28 mouse cellular contexts compared by ENCODE assay signal in genomic region chr4:89527326-89527725, GRCm38 (mm10).
DNase-seq lines count a peak whose midpoint lies in the region; ATAC-seq and TF ChIP-seq lines count a peak whose summit lies in the region.
"Had no signal": no experiment of that assay in that cellular context is flagged by ENCODE, and none has a peak within 500 bp of the region (broad histone marks: within the 10 kb centered on the region; RNA-seq: fewer than 3 reads in every experiment).

No protein-coding gene starts in this region.

- no peak for TF ChIP-seq RAD21 in CH12.LX (IDR thresholded peaks at IDR 0.05; ENCODE audit: low read depth, low read length)

- no peak overlapping the region for H3K9ac ChIP-seq in lung, embryonic 16.5 days (ENCODE audit: low read length)
- peak overlapping the region; percentile 29; the same call in 1 of the 2 replicates for H3K9ac ChIP-seq in CH12.LX (ENCODE audit: insufficient read depth, low read depth)
- H3K9ac ChIP-seq in stomach, postnatal 0 days (ENCODE audit: low read length), result no peak overlapping the region
- H3K9ac ChIP-seq: embryonic facial prominence, embryonic 13.5 days; forebrain, embryonic 12.5 days; forebrain, embryonic 15.5 days; heart, embryonic 12.5 days; heart, embryonic 15.5 days; hindbrain, embryonic 13.5 days had no signal

- no peak for TF ChIP-seq POLR2A in CH12.LX (IDR thresholded peaks at IDR 0.05; ENCODE audit: low read depth, low read length)

- TF ChIP-seq EP300 in CH12.LX (IDR thresholded peaks at IDR 0.05; ENCODE audit: low read length), result no peak
- no peak for TF ChIP-seq EP300 in stomach, postnatal 0 days (optimal IDR thresholded peaks at IDR 0.05)

- ATAC-seq in lung, embryonic 16.5 days (ENCODE audit: low read depth), result 0 out of 2 replicates have a peak, but pooled peaks have one; percentile 28
- ATAC-seq in stomach, postnatal 0 days (ENCODE audit: low FRiP score, low TSS enrichment), result no peak
- no peak for ATAC-seq in inflammation-experienced regulatory T-cells, adult 6 months
- ATAC-seq: CD4-positive, CD25-positive, alpha-beta regulatory T cell, adult 4 months; forebrain, embryonic 15.5 days; hindbrain, embryonic 16.5 days had no signal

- peaks cover 32% of the 10 kb centered on the region for H3K27me3 ChIP-seq in lung, embryonic 16.5 days (ENCODE audit: control insufficient read depth, insufficient read depth, low read depth, low read length)
- no peaks in the 10 kb centered on the region for H3K27me3 ChIP-seq in CH12.LX (replicated peaks)
- peaks cover 3% of the 10 kb centered on the region; the same call in 1 of the 2 replicates for H3K27me3 ChIP-seq in stomach, postnatal 0 days (ENCODE audit: control insufficient read depth, insufficient read depth, low read length)

- 0 out of 2 replicates have a peak, but pooled peaks cover 4% of the 10 kb centered on the region for H3K4me1 ChIP-seq in lung, embryonic 16.5 days (replicated peaks; ENCODE audit: control insufficient read depth, insufficient read depth, low read length)
- H3K4me1 ChIP-seq in CH12.LX (ENCODE audit: control insufficient read depth in 1 of 2, insufficient read depth in 2 of 2), result peaks cover 18 to 80% of the 10 kb centered on the region in 2 experiments
- H3K4me1 ChIP-seq in stomach, postnatal 0 days (replicated peaks; ENCODE audit: control insufficient read depth, insufficient read depth), result no peaks in the 10 kb centered on the region
- H3K4me1 ChIP-seq: hindbrain, embryonic 13.5 days had no signal

- 46% methylated on average over 7 of the region's 7 CpGs for WGBS in lung, embryonic 16.5 days
- WGBS in stomach, postnatal 0 days, result 74% methylated on average over 7 of the region's 7 CpGs

- no peaks in the 10 kb centered on the region for H3K36me3 ChIP-seq in lung, embryonic 16.5 days (ENCODE audit: control insufficient read depth, insufficient read depth, low read length)
- no peaks in the 10 kb centered on the region for H3K36me3 ChIP-seq in CH12.LX (replicated peaks in 1 of 2; ENCODE audit: control insufficient read depth in 1 of 2, insufficient read depth in 1 of 2, low read length in 1 of 2)
- H3K36me3 ChIP-seq in stomach, postnatal 0 days (ENCODE audit: control insufficient read depth, insufficient read depth, low read length), result no peaks in the 10 kb centered on the region
- H3K36me3 ChIP-seq: embryonic facial prominence, embryonic 10.5 days; embryonic facial prominence, embryonic 13.5 days; forebrain, embryonic 12.5 days; forebrain, embryonic 15.5 days; heart, embryonic 12.5 days; heart, embryonic 15.5 days; hindbrain, embryonic 10.5 days; hindbrain, embryonic 13.5 days had no signal

- TF ChIP-seq CTCF in CH12.LX (conservative IDR thresholded peaks at IDR 0.05 in 1 of 2, IDR thresholded peaks at IDR 0.05 in 1 of 2; ENCODE audit: low read depth in 2 of 2, low read length in 2 of 2), result no peak
- no peak for TF ChIP-seq CTCF in stomach, postnatal 0 days (IDR thresholded peaks at IDR 0.05; ENCODE audit: low read depth)

- in situ Hi-C loops in CH12.LX (cut with MboI; ENCODE audit: low pct_ligation_motif_present, low pct_unique_long_range_greater_than_20kb, low sequenced_read_pairs), result loop anchor here (5.0 to 10.0 kb wide), 3 partner anchors 123 to 655 kb away; no protein-coding TSS in a partner anchor

- no peaks in the 10 kb centered on the region for H3K79me2 ChIP-seq in CH12.LX (replicated peaks; ENCODE audit: control insufficient read depth, extremely low read depth, insufficient read depth, poor library complexity, severe bottlenecking)

- dilution Hi-C loops in CH12.LX (cut with MboI; ENCODE audit: extremely low pct_ligation_motif_present, extremely low pct_unique_long_range_greater_than_20kb, low sequenced_read_pairs), result no loop called here

- H3K4me3 ChIP-seq in lung, embryonic 16.5 days (ENCODE audit: low read length), result no peak overlapping the region
- H3K4me3 ChIP-seq in CH12.LX (replicated peaks in 1 of 3; ENCODE audit: low read depth in 2 of 3, low read length in 2 of 3, poor library complexity in 1 of 3), result no peak overlapping the region
- no peak overlapping the region for H3K4me3 ChIP-seq in stomach, postnatal 0 days (ENCODE audit: low read depth, low read length)
- H3K4me3 ChIP-seq: embryonic facial prominence, embryonic 10.5 days; embryonic facial prominence, embryonic 13.5 days; erythroblast, embryonic 14.5 days; forebrain, embryonic 12.5 days; forebrain, embryonic 15.5 days; heart, embryonic 12.5 days; heart, embryonic 15.5 days; hindbrain, embryonic 10.5 days; hindbrain, embryonic 13.5 days had no signal

- no peak overlapping the region for H3K27ac ChIP-seq in lung, embryonic 16.5 days (ENCODE audit: low read length)
- H3K27ac ChIP-seq in CH12.LX (ENCODE audit: insufficient read depth, low read depth), result peak overlapping the region; percentile 60; the same call in 1 of the 2 replicates
- no peak overlapping the region for H3K27ac ChIP-seq in stomach, postnatal 0 days (replicated peaks)
- H3K27ac ChIP-seq: embryonic facial prominence, embryonic 10.5 days; embryonic facial prominence, embryonic 13.5 days; forebrain, embryonic 12.5 days; forebrain, embryonic 15.5 days; heart, embryonic 15.5 days; hindbrain, embryonic 10.5 days; hindbrain, embryonic 13.5 days had no signal

- H3K4me2 ChIP-seq in lung, embryonic 16.5 days (ENCODE audit: low read depth, low read length), result no peak overlapping the region
- H3K4me2 ChIP-seq in CH12.LX (ENCODE audit: insufficient read depth, low read depth, poor library complexity, severe bottlenecking), result peak overlapping the region; percentile 25; the same call in 1 of the 2 replicates
- no peak overlapping the region for H3K4me2 ChIP-seq in stomach, postnatal 0 days (replicated peaks; ENCODE audit: low read depth)
- H3K4me2 ChIP-seq: embryonic facial prominence, embryonic 13.5 days; forebrain, embryonic 12.5 days; forebrain, embryonic 15.5 days; heart, embryonic 12.5 days; heart, embryonic 15.5 days; hindbrain, embryonic 13.5 days had no signal

- DNase-seq in lung, postnatal 14 days, result no peak
- no peak for DNase-seq in CH12.LX (ENCODE audit: extremely low read depth)
- DNase-seq in Muller cell, postnatal 12 days (ENCODE audit: inconsistent ontology term), result peak; percentile 25
- no peak for DNase-seq in stomach, postnatal 0 days (ENCODE audit: low spot score)
- DNase-seq: adrenal gland, adult 2 months; adrenal gland, postnatal 14 days; cerebellum, adult 11 months; cerebellum, adult 2 months; cerebellum, adult 9-11 months; cerebellum, postnatal 25 days; embryo, embryonic 11 days; gastrocnemius, postnatal 10 days; gastrocnemius, postnatal 36 days; heart, postnatal 10 days; heart, postnatal 36 days had no signal

- no peaks in the 10 kb centered on the region for H3K9me3 ChIP-seq in lung, embryonic 16.5 days (ENCODE audit: control insufficient read depth, low read length)
- no peaks in the 10 kb centered on the region for H3K9me3 ChIP-seq in CH12.LX (replicated peaks; ENCODE audit: low read length)
- no peaks in the 10 kb centered on the region for H3K9me3 ChIP-seq in stomach, postnatal 0 days (ENCODE audit: control insufficient read depth, low read length)
- H3K9me3 ChIP-seq: embryonic facial prominence, embryonic 10.5 days; embryonic facial prominence, embryonic 13.5 days; forebrain, embryonic 12.5 days; forebrain, embryonic 15.5 days; heart, embryonic 12.5 days; heart, embryonic 15.5 days; hindbrain, embryonic 10.5 days; hindbrain, embryonic 13.5 days had no signal

TF ChIP-seq in CH12.LX, 34 proteins besides CTCF, POLR2A, EP300 and RAD21:
- TF ChIP-seq CHD1 (IDR thresholded peaks at IDR 0.05; ENCODE audit: low read depth, low read length) (0 out of 2 replicates have a peak, but pooled peaks have one; percentile 12), MEF2A (IDR thresholded peaks at IDR 0.05; ENCODE audit: borderline replicate concordance, low read depth, low read length) (no peak)
